Mouse (Mus musculus) limb, embryonic 12.5 days (tissue): ENCODE results near the gene Sbpl. TPM values are rescaled to one million over a fixed set of nuclear protein-coding genes. Genes with fewer than 3 reads are reported as not detected.
A peak's percentile ranks its signal among the peaks of the same experiment; 100 is the strongest.

ENCODE experiments used
- ATAC-seq: fragments of 200-750 bp; cut with Nextera tagmentation; 2 replicates; pipeline ENCODE4 v1.8.0; 2017; ENCODE audit warnings: low read depth, moderate TSS enrichment; ENCODE audit not compliant: insufficient number of reproducible peaks, insufficient read depth, low FRiP score, low TSS enrichment
- H3K27ac ChIP-seq: fragments of 300-500 bp; sonication (generic); 2 replicates; pipeline ENCODE4 v1.5.1; 2016; ENCODE audit warnings: mild to moderate bottlenecking, moderate library complexity
- H3K27me3 ChIP-seq: fragments of 300-500 bp; sonication (generic); 2 replicates; pipeline ENCODE4 v1.6.1; 2016; ENCODE audit warnings: mild to moderate bottlenecking, moderate library complexity
- H3K36me3 ChIP-seq: fragments of 300-500 bp; sonication (generic); 2 replicates; pipeline ENCODE4 v1.6.1; 2016; ENCODE audit warnings: mild to moderate bottlenecking, moderate library complexity
- H3K4me1 ChIP-seq: fragments of 300-500 bp; sonication (generic); replicated peaks from 2 replicates; pipeline ENCODE4 v1.6.1; 2016
- H3K4me2 ChIP-seq: fragments of 300-500 bp; sonication (generic); 2 replicates; pipeline ENCODE4 v1.6.1; 2016; ENCODE audit warnings: mild to moderate bottlenecking, moderate library complexity
- H3K4me3 ChIP-seq: fragments of 300-500 bp; sonication (generic); replicated peaks from 2 replicates; pipeline ENCODE4 v1.5.1; 2016; ENCODE audit warnings: mild to moderate bottlenecking
- H3K9ac ChIP-seq: fragments of 300-500 bp; sonication (generic); replicated peaks from 2 replicates; pipeline ENCODE4 v1.6.1; 2016; ENCODE audit warnings: mild to moderate bottlenecking, moderate library complexity
- H3K9me3 ChIP-seq: fragments of 300-500 bp; sonication (generic); 2 replicates; pipeline ENCODE4 v1.6.1; 2016; ENCODE audit warnings: mild to moderate bottlenecking, moderate library complexity
- WGBS: fragments of 180-500 bp; shearing (Covaris S2); methylation state at CpG from one replicate; pipeline ENCODE4 v1.1.7; 2016; 5-methylcytosine and 5-hydroxymethylcytosine counted together
- polyA plus RNA-seq: library from polyadenylated mRNA; unstranded; fragments of >200 nt; fragmentation: Nextera tagmentation; extraction: Ambion mirVana; gene quantifications from 2 replicates; pipeline ENCODE4 v1.2.1, GENCODE M21; 2016

The Sbpl gene
- polyA plus RNA-seq, 1 experiment from 2014 or later = not detected

DNA sequence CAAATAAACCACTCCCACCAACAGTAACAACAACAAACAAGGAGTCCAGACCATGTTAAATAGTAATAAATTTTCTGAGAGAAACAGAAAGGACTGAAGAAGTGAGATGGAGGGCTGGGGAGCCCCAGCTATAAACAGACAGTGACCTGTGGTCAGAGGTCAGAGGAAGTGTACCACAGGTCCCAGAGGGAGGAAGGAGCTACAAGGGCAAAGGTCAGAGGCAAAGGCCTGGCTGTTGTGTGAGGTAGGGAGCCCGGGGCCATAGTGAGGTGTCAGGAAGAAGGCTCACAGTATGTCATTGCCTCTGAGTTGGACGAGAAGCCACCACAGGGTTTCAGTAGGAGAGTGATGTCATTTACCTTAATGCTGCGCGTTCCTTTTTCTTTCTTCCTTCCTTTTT lies 27.8 kb upstream of the Sbpl start:
- Histone ChIP-seq H3K9me3 (no peaks in the 10 kb centered on the region), H3K36me3 (no peaks in the 10 kb centered on the region)

GRCm38 (mm10) chr17:23980297-23980909 lies 25.3 kb upstream of the Sbpl start, which contains the start of gene Prss30:
Gene Prss30, minus strand, starts transcription at chr17:23980566.
- H3K27me3 ChIP-seq = no peaks in the 10 kb centered on the region
- H3K36me3 ChIP-seq = no peaks in the 10 kb centered on the region
- H3K27ac ChIP-seq = no peak within 1 kb of the TSS
- H3K4me1 ChIP-seq = no peaks in the 10 kb centered on the region
- no peaks in the 10 kb centered on the region for H3K9me3 ChIP-seq
- no peak within 1 kb of the TSS for H3K4me2 ChIP-seq
- no peak for ATAC-seq
- H3K4me3 ChIP-seq = no peak within 1 kb of the TSS
- H3K9ac ChIP-seq = no peak within 1 kb of the TSS
- WGBS = 82% methylated on average over 10 of the region's 10 CpGs

More for the DNA sequence above, 27.8 kb upstream of the Sbpl start:
- WGBS = 45% methylated on average over 4 of the region's 4 CpGs
- no peak overlapping the region for H3K4me2 ChIP-seq
- no peak overlapping the region for H3K9ac ChIP-seq
- H3K27ac ChIP-seq = no peak overlapping the region
- no peaks in the 10 kb centered on the region for H3K27me3 ChIP-seq
- no peak for ATAC-seq
- no peak overlapping the region for H3K4me3 ChIP-seq
- H3K4me1 ChIP-seq = no peaks in the 10 kb centered on the region

- H3K9me3 ChIP-seq = no peaks in the 10 kb centered on the region
- no peaks in the 10 kb centered on the region for H3K36me3 ChIP-seq
- H3K27ac ChIP-seq = no peak overlapping the region
- no peaks in the 10 kb centered on the region for H3K27me3 ChIP-seq
- WGBS = 66% methylated on average over 3 of the region's 3 CpGs
- H3K4me3 ChIP-seq = no peak overlapping the region
- no peak for ATAC-seq
- no peak overlapping the region for H3K4me2 ChIP-seq
- no peaks in the 10 kb centered on the region for H3K4me1 ChIP-seq
- H3K9ac ChIP-seq = no peak overlapping the region
These were observed 24.4 kb upstream of the Sbpl start for GRCm38 (mm10) chr17:23979471-23979870.

- H3K9me3 ChIP-seq = no peaks in the 10 kb centered on the region
- H3K4me3 ChIP-seq = no peak overlapping the region
- H3K4me2 ChIP-seq = no peak overlapping the region
- H3K4me1 ChIP-seq = no peaks in the 10 kb centered on the region
- no peak for ATAC-seq
- no peak overlapping the region for H3K27ac ChIP-seq
- no peak overlapping the region for H3K9ac ChIP-seq
- WGBS = 87% methylated on average over 4 of the region's 4 CpGs
- H3K27me3 ChIP-seq = no peaks in the 10 kb centered on the region
- H3K36me3 ChIP-seq = no peaks in the 10 kb centered on the region
These were observed 21.6 kb upstream of the Sbpl start for GRCm38 (mm10) chr17:23976665-23977064.

DNA sequence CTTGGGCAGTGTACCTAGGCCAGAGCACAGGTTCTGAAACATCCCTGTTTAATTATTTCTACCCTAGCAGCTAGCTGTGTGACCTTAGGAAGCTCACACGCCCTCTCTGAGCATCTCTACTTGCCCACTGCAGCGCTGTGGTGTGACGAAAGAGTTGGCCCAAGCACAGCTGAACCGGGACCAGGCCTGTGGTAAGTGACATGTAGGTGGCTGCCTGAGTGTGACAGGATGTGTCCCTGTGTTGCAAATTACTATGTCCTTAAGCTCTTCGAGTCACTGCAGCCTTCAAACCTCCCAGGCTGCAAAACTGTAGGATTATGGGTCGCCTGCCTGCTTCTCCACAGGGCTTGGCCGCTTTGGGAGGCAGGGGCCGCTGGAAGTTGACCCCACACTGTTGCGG lies 16.2 kb upstream of the Sbpl start:
- H3K4me2 ChIP-seq = no peak overlapping the region
- no peak for ATAC-seq
- no peaks in the 10 kb centered on the region for H3K4me1 ChIP-seq
- H3K9ac ChIP-seq = no peak overlapping the region
- H3K4me3 ChIP-seq = no peak overlapping the region
- WGBS = 87% methylated on average over 9 of the region's 9 CpGs
- H3K9me3 ChIP-seq = no peaks in the 10 kb centered on the region
- H3K27ac ChIP-seq = no peak overlapping the region
- H3K27me3 ChIP-seq = no peaks in the 10 kb centered on the region
- no peaks in the 10 kb centered on the region for H3K36me3 ChIP-seq

DNA sequence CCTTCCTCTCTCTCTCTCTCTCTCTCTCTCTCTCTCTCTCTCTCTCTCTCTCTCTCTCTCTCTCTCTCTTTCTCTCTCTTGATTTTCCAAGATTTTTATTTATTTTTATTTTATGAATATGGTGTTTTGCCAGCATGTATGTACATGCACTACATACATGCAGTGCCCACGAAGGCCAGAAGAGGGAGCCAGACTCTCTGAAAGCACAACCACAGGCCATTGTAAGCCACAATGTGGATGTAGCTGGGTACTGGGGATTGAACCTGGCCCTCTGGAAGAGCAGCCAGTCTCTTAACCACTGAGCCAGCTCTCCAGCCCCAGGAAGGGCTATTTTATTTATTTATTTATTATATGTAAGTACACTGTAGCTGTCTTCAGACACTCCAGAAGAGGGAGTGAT lies 14.2 kb upstream of the Sbpl start:
- Histone ChIP-seq H3K36me3 (no peaks in the 10 kb centered on the region), H3K9ac (no peak overlapping the region), H3K4me2 (no peak overlapping the region), H3K9me3 (no peaks in the 10 kb centered on the region), H3K27ac (no peak overlapping the region), H3K27me3 (no peaks in the 10 kb centered on the region), H3K4me3 (no peak overlapping the region), H3K4me1 (no peaks in the 10 kb centered on the region)
- no peak for ATAC-seq
- WGBS = 0% methylated on average over 1 of the region's 1 CpGs

- Histone ChIP-seq H3K9me3 (no peaks in the 10 kb centered on the region), H3K27ac (no peak overlapping the region), H3K4me3 (no peak overlapping the region), H3K27me3 (no peaks in the 10 kb centered on the region), H3K36me3 (no peaks in the 10 kb centered on the region), H3K4me1 (no peaks in the 10 kb centered on the region), H3K9ac (no peak overlapping the region), H3K4me2 (no peak overlapping the region)
- 59% methylated on average over 2 of the region's 2 CpGs for WGBS
- ATAC-seq = no peak
These were observed 13.7 kb upstream of the Sbpl start for GRCm38 (mm10) chr17:23968780-23969179.

DNA sequence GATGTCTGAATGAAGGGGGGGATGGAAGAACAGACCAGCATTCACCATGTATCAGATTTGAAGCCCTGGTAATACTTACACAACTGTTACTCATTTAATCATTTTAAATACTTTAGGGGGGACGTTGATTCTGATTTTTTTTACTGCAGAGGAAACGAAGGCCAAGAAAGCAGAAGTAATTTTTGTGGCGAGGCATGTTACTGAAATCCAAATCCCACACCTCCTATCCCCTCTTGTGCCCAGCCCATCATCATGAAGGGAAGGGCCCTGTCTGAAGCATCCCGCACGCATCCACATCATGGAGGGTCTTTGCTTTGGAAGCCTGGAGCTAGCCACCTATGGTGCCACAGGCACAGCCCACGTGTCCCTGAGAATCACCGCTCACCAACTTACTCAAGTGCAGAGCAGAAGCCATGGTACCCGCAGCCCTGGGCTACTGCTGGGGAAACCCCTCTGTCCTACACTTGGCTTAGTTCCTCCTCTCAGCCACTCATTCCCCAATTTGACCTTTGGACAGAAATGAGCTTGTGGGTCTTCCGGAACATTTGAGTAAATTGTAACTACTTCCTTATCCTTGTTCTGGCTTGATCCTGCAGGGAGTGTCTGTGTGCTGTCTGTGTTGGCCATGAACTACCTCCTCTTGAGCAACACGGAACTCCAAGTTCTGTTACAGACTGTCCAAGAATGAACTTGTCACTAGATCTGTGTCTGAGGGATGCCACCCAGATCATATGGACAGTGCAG lies 11.8 kb upstream of the Sbpl start:
- Histone ChIP-seq H3K27ac (no peak overlapping the region), H3K4me3 (no peak overlapping the region), H3K27me3 (no peaks in the 10 kb centered on the region), H3K9ac (no peak overlapping the region), H3K4me1 (no peaks in the 10 kb centered on the region), H3K4me2 (no peak overlapping the region), H3K9me3 (no peaks in the 10 kb centered on the region), H3K36me3 (no peaks in the 10 kb centered on the region)
- no peak for ATAC-seq
- 81% methylated on average over 10 of the region's 10 CpGs for WGBS

GRCm38 (mm10) chr17:23965805-23966425 lies 10.8 kb upstream of the Sbpl start:
- no peak for ATAC-seq

DNA sequence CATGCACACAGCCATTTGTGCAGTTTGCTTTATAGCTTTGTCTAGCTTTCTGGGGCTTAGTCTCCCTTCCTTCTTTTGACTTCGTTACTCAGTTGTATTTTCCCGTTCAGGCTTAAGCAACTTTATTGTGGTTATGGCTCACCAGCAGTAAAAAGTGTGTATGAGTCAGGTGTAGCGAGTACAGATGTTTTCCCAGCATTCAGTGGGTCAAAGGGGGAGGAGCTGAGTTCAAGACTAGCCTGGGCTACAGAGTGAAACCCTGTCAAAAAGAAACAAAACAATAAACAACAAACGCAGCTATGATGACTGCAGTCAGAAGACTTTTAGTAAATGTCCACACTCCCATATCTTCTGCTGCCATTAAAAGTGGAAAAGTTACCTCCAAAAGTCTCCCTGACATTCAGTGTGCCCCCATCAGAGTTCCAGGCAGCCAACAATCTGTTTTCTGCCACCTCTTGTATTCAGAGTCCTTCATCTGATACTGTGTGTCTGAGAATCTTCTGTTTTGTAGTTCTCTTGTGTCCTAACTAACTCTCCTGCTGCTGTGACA lies 6.6 kb upstream of the Sbpl start:
- no peak overlapping the region for H3K27ac ChIP-seq
- no peaks in the 10 kb centered on the region for H3K27me3 ChIP-seq
- no peak for ATAC-seq
- no peaks in the 10 kb centered on the region for H3K9me3 ChIP-seq
- H3K4me2 ChIP-seq = no peak overlapping the region
- no peaks in the 10 kb centered on the region for H3K36me3 ChIP-seq
- H3K9ac ChIP-seq = no peak overlapping the region
- H3K4me3 ChIP-seq = no peak overlapping the region
- 66% methylated on average over 4 of the region's 4 CpGs for WGBS
- H3K4me1 ChIP-seq = no peaks in the 10 kb centered on the region

More at GRCm38 (mm10) chr17:23965805-23966425, 10.8 kb upstream of the Sbpl start:
- no peaks in the 10 kb centered on the region for H3K36me3 ChIP-seq
- H3K4me2 ChIP-seq = no peak overlapping the region
- no peak overlapping the region for H3K27ac ChIP-seq
- no peaks in the 10 kb centered on the region for H3K27me3 ChIP-seq
- no peak overlapping the region for H3K9ac ChIP-seq
- no peak overlapping the region for H3K4me3 ChIP-seq
- no peaks in the 10 kb centered on the region for H3K9me3 ChIP-seq
- 49% methylated on average over 6 of the region's 6 CpGs for WGBS
- H3K4me1 ChIP-seq = no peaks in the 10 kb centered on the region

DNA sequence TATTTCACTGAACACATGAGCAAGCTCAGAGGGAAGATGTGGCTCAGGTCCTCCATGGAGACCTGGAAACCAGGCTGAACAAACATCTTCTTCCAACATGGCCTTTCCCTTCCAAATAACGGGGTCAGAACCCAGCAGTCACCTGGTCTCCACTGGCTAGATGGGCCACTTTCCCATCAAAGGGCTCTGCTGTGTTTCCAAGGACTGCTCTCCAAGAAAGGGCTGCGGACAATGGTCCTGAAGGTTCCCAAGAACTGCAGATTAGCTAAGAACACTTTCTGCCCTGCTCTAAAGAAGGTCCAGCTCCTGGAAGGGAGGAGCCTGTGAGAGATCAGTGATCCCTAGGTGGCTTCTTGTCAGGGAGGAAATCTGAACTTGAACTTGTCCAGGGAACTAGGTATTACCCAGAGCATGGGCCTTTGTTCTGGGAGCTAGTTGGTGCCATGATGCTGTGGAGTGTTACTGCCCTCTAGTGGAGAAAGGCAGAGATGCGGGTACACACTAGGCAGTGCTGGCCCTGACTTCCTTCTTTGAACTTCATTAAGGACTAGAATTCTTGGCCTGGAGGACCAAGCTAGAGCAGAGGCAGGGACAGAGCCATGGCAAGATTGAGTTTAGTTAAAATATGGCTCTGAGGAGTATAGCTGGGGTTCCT lies 5.1 kb upstream of the Sbpl start:
- Histone ChIP-seq H3K9ac (no peak overlapping the region), H3K27ac (peak overlapping the region; percentile 5; the same call in 1 of the 2 replicates)

More for the DNA sequence above, 5.1 kb upstream of the Sbpl start:
- ATAC-seq = peak; percentile 91
- no peak overlapping the region for H3K4me2 ChIP-seq
- no peaks in the 10 kb centered on the region for H3K27me3 ChIP-seq
- H3K36me3 ChIP-seq = no peaks in the 10 kb centered on the region
- WGBS = 40% methylated on average over 3 of the region's 3 CpGs
- no peaks in the 10 kb centered on the region for H3K4me1 ChIP-seq
- H3K9me3 ChIP-seq = no peaks in the 10 kb centered on the region
- no peak overlapping the region for H3K4me3 ChIP-seq
